Mouse (Mus musculus) fat pad, adult 2 months (tissue): ENCODE measurements around the gene Kcnd2.

Experiments used
- DNase-seq: peaks from one replicate; pipeline ENCODE4 v3.0.0-alpha.2; 2011; ENCODE audit warnings: low read depth, low spot score; ENCODE audit errors: extremely low read depth

Gene Kcnd2

DNA sequence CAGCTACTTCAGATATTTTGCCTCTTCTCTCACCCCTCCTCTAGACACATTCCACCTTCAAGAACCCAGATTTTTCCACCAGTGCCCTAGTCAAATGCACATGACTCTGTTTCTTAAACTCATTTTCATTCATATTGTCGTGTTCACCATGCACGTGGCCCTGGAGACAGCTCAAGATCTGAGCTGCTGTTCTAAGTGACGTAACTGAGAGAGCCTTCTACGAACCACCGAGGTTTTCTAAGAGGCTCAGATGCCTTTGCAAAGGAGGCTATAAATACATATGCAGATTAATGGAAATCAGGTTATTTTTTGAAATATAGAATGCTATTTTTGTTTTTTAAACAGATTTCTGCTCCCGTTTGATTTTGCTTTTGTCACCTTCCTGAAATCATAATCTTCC is 202.9 kb downstream of the Kcnd2 start:
- DNase-seq = no peak

DNA sequence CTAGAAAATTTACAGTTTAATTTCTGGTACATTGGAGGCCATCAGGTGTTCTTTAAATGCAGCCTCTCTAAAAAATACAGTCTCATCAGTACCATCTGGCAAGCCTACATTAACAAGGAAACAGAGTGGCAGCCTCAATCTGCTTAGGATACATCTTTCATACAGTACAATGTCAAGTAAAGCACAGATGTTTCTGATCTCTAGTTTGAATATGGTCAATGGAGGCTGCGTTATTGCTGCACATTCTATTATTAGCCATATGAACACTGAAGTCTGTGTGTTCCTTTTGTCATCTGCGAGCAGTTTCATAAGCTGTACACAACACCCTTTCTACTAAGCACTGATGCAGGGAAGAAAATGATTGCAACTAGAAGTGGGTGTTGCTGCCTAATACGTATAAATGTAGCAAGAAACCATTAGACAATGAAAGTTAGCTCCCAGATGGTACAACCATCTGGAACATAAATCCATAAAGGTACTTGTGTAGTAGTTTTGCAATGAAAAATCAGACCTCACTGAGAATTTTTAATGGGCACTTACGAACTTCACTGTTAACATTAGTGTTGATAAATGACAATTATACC is 209.0 kb downstream of the Kcnd2 start:
- DNase-seq = no peak

DNA sequence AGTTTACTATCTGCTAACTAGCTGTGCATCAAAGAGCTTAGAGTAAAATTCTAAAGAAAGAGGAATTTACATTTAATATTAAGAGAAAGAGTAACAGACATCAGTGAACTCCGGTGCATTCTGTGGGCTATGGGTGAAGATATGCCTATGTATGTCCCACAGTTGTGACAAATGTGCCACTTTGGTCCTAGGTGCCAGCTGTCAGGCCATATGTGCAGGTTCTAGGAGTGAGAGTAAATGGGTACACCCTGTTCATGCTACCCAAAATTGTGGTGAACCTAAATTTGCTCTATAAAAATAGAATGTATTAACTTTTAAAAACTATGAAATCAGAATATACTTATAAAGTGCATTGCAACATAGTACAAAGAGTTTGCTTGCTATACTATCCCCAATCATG is 215.8 kb downstream of the Kcnd2 start:
- DNase-seq = no peak

DNA sequence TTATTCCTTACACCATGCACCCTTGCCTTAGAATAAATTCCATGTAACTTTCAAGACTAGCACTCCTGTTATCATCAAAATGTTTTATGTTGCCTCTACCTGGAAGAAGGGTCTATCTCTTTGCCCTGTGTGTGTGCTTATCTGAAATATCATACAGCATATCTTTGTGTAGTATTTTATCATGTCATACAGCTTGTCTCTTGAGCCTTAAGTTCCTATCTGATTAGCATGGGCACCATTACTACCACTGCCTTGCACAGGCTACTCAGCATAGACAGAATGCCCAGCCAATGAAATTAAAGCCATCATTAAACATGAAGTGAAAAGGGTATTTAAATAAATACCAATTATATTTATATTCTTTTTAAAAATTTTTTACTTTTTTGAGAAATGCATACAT is 249.4 kb downstream of the Kcnd2 start:
- no peak for DNase-seq

DNA sequence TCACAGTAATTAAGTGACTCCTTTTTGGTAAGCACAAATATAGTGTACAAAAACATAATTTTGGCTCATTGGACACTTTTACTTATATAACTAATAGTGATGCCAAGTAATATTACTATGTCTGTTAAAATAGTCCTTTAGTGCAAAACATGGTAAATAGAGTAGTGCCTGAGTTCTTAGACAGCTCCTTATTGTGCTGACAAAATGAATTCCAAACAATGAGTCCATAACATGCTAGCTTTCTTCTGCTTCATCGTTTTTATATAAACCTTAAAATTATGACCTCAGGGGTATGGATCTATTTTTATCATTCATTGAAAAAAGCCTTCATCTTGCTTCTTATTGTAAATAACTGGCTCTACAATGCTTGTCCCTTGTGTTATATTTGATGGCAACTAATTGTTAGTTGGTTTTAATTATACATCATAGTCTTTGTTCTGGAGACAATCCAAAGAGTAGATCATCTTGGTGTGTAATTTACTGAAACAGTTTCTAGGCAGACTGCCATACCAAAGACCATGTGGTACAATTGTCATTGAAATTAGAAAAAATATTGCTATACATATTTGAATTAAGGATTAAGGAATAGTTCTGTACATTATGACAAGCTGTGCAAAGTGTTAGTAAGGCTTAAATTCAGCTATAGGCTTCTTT is 256.7 kb downstream of the Kcnd2 start:
- DNase-seq = no peak

DNA sequence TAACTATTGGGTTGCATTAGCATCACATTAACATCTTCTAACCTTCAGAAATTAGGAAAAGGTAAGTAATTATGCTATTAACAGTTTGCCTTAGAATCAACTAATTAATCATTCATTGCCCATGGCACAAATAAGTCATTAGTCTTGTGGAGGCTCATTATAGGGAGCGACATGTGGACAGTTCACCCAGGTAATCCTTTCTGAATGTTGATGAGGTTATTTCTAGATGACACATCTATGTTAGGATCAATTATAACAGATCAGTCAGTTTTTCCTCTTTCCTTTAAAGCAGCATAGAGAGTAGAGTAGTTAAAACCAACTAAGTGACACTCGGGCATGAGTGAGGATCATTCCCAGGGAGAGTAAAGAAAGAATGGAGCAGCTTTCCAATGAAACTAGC is 267.4 kb downstream of the Kcnd2 start:
- no peak for DNase-seq

DNA sequence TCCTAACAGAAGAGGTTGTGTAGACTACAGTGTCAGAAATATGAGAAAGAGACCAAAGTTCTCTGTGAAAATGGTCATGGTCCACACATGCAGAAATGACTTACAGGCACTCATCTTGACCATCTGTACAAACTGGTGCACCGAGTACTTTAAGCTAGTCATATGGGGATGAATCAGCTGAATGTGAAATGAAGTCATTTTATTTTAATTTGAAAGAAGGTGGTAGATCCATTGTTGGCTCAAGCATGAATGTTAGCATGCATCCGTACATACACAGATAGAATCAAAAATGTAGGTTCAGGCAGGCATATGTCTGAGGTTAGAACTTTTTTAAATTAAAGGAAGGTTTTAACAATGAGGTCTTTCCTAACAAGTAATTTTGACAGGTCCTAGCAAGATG is 273.2 kb downstream of the Kcnd2 start:
- DNase-seq = no peak

DNA sequence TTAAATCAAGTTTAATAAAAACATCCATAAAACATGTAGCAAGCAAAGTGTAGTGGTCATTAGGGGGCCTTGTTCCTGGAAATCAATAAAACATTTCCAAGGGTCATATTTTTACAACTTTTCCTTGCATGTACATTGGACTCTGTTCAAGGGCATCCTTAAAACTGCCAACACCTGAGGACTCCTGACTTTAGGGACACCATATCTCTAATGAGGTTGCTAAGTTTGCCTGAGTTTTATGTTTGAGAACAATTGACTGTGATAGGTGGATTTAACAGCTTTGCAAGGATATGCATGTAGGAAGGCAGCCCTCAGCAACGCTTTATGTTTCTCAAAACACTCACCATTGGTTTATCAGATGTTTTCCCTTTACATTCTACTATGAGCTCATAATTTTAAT is 287.6 kb downstream of the Kcnd2 start:
- DNase-seq = no peak

DNA sequence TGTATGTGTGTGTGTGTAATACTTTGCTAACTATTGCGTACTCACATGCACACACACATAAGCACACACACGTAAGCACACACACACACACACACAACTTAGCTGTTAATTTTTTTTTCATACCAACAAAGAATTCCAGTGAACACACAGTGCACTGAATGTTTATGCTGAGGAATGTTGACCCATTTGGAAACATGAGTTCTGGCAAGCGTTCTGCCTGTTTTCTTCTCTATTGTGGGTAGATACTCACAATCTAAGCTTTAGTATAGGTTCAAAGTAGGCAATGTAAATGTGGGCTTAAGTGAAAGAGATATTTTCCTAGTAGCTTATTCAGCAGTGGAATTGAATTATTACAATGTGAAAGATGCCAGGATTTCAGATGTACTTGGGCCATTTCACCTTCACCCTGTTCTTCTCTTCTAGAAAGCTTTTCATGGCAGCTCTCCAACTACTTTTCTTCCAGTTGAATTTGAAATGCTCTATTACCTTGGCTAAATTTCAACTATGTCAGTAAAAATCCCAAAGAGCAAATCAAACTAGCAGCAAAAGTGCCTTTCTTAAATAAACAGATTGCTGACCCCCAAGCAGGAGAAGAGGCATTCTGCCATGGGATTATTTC is 295.4 kb downstream of the Kcnd2 start:
- DNase-seq = peak; percentile 2

DNA sequence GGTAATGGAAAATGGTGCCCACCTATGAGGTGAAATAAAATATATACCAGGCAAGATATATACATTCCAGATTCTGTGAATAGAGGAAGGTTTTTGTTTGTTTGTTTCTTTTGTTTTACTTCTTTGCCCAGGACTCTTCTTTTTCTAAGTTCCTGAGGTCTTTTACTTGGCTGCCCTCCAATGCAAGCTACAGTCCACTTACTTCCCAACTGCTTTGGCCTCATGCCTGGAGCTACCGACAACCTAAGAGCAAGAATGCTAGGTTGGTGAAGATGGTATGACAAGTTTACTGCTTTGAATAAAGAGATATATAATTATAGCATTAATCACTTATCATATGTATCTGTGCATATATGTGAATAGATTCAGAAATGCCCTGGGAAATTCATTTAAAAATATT is 305.0 kb downstream of the Kcnd2 start:
- DNase-seq = no peak

DNA sequence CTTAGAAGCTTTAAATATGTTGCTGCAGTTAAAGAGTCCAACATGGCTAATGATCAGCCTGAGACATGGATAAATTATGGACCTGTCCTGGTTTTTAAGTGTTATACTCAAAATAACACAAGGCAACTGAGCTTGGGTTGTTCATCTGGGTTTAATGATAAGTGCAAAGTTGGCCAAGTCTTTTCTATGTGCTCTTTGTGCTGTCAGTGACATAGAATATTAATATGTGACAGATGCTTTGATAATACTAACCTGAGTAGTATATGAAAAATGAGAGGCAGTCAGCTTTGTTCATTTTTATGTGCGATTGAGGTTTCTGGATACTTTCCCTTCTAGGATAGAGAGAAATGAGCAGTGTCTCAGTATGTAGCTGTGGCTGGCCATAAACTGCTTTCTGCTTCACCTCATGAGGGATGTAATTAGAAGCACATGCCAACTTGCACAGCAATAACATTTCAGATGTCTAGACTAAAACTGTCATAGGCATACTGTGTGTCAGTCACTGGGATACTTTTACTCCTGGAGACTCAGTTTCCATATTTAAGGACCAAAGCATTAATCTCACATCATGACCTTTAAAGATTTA is 312.3 kb downstream of the Kcnd2 start:
- no peak for DNase-seq

DNA sequence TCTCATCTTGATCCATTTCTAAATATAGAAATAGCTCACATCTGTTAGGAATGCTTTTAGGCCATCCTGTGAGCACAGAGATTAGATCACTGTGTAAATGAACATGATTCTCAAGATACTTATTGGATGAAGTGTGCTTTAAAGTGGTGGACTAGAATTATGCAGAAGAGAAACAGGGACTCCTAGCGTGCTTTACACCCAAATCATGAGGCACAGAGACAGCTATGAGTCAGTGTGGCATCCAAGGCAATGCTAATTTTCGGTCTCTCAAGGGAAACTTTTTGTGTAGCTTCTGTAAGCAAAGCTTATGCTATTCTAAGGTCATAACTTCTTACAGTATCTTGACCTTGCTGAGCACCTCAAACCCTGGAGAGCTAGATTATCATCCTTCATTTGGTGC is 318.7 kb downstream of the Kcnd2 start:
- no peak for DNase-seq

DNA sequence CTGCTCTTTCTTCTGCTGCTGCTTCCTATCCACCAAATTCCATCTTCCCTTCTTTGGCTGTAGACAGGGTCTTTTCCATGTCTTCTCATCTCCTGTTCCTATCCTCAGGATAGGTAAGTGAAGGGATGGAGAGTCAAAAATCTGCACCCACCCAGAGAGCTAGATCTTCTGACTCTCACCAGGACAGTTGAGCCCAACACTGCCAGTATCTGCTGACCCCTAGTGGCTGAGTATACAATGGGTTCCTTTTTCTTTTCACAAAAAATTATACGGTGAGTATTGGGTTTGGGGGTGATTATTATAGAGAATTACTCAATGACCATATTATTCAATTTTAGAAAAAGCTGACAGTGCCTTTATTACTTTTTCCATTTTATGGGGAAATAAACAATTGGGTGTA is 319.5 kb downstream of the Kcnd2 start:
- DNase-seq = no peak

DNA sequence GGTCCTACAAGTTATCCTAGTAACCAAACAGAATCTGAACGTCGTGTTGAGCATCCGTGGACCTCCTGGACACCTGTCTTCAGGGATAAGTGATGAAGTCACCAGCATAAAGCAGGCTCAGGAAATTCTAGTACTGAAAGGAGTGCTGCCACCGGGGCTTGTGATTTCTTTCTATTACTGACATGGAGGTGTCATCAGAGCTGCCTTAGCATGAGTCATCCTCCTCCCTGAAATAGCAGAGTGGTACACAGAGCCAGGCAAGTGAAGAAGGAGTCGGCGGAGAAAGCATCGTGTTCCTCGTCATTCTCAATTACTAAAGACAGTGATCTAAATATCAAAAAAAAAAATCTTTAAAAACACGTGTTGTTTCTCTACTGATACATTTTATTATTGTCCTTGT is 336.2 kb downstream of the Kcnd2 start:
- DNase-seq = no peak

DNA sequence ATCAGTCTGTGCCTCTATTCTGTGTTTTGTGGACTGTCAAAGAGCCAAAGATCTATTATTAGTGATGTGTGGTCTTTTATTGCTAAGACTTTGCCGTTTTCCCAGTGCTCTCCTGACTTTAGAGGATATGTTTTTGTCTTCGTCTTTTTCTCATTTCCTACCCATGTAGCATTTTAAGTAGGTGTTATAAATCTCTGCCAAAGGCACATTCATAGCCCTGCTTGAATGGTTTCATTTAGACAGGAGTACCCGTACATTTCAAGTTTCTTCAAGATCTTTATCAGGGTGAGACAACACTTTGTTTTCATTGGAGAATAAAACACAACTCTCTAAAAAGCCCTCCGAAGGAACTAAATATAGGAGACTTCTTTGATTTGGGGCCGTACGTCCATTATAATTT is 355.7 kb downstream of the Kcnd2 start:
- no peak for DNase-seq

DNA sequence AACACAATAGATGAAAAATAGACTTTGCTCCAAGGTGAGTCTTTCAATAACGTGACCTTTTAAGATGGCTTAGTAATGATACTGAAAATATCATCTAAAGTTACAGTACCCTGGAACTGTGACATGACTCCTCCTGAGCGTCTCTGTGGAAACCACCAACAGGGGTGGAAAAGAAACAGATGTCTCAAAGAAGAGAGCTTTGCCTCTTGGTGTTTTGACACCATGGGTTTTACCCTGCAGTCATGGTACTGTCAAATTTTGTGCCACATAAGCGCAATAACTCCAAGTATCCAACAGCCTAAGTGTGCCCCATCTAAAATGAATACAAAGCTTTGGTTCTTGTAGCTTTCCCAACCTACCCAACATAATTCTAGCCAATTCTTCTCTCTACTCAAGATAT is 374.9 kb downstream of the Kcnd2 start:
- DNase-seq = no peak

DNA sequence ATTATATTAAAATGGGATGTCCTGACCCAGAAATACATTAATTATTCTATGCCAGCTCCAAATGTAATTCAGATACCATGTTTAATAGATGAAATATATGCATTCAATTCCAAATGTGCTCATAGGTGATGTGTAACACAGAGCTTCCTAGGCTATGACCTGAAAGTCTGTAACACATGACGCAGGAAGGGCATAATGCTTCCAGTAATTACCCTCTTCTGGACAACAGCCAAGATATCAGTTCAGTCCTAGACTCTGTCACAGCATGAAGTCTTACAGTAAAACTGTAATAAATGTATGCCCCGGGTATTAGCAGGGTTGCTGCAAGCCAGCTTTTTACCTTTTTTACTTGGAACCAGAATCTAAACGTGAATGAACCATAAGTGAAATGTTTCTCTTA is 382.1 kb downstream of the Kcnd2 start:
- no peak for DNase-seq

DNA sequence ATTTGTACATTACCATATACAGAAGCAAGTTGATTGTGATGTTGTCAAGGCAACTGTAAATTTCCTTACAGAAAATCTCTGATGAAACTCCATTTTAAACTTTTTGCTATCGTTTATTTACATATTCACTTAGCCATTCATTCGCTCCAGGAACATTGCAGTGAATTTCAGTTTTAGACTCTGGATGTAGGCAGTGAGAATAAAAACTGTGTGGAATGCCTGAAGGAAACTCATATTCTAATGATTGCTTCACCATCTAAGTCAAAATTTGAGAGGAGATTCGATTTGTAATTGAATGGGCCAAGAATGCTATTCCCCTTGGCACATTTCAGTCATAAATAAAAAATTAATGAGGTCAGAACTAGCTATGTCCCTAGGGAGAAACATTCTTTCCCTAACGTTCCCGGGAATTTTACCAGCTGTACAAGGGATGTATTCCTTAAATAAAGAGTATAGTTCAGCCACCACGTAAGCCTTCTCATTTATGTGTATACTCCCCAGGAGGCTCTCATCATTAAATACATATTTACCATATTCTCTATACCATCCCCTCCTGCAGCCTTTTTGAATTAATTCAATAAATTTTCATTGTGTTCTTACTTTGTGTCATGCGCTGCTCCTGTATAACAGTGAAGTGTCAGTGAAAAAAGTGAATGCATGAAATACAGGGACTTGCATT is 394.2 kb downstream of the Kcnd2 start:
- DNase-seq = no peak

DNA sequence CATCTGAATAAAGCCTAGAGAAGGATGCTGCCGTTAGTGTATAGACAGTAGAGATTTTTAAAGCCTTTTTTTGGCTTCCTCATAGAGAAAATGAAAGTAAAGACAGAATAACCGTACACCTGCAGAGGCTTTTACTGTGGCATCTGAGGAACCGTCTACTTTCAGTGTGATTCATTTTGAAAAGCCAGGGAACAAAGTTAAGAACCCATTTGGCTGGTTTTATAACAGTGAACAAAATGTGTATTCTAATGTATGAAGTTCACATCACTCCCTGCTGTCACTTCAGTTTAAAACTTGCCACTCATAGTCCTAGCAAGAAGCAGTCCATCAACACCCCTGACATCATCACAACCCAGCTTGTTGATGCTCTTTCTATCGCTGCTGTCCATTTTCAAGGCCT is 414.7 kb downstream of the Kcnd2 start:
- DNase-seq = no peak

DNA sequence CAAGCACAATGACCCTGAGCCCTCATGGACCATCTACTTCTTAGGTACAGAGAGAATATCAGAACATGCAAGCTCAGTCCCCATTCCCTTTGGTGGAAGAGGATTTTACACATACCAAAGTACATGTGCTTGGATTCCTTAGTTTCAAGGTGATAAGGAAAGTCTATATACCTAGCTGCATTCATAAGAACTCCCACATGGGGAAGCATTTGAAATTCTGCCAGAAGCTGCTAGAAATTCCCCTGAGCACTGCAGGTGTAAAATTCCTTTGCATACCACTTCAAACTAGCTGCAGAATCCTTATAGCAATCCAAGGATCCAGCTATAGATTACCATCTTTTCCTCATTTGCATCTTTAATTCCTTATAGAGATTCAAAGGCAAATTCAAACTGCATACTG is 440.4 kb downstream of the Kcnd2 start:
- no peak for DNase-seq

DNA sequence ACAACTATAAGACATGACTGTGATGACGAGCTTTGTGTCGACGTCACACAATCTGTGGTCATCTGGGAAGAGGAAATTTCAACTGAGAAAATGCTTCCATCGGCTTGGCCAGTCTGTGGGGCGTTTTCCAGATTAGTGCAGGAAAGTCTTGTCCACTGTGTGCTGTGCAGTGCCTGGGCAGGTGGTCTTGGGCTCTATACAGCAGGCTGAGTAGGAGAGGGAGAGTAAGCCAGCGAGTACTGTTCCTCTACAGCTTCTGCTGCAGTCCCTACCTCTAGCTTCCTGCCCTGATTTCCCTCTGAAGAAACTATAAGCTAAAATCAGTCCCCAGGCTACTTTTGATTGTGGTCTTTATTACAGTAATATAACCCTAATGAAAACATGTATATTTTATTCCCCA is 448.8 kb downstream of the Kcnd2 start:
- no peak for DNase-seq

DNA sequence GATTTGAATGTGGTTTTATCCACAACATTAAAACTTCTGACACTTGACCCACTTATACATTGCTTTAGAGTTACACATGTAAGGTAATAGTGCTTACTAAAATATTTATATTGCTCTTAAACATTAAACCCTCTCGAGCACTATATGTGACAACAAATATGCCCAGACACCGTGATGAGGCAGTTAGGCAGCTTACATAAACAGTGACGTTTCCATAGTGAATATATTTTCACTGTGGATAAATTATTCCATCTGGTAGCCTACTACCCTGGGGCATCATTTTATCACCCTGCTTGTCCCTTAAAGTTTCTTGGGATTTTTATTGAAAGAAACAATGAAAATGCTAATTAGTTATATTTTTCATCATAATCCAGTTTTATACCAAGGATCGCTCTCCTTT is 449.3 kb downstream of the Kcnd2 start:
- DNase-seq = no peak
